8 mouse cellular contexts compared by ENCODE assay signal in genomic region chr9:108290773-108291172, GRCm38 (mm10). TPM values are rescaled to one million over a fixed set of nuclear protein-coding genes. Genes with fewer than 3 reads are reported as not detected.
A peak's percentile ranks its signal among the peaks of the same experiment; 100 is the strongest.
DNase-seq lines count a peak whose midpoint lies in the region; ATAC-seq and TF ChIP-seq lines count a peak whose summit lies in the region.

No protein-coding gene starts in this region.

- peaks cover 4% of the 10 kb centered on the region for H3K4me1 ChIP-seq in embryonic facial prominence, embryonic 12.5 days
- H3K4me1 ChIP-seq in intestine, embryonic 14.5 days (replicated peaks; ENCODE audit: control insufficient read depth, insufficient read depth, low read length): peaks cover 4% of the 10 kb centered on the region
- H3K4me1 ChIP-seq in midbrain, postnatal 0 days (ENCODE audit: insufficient read depth, low read length): peaks cover 3% of the 10 kb centered on the region; the same call in 1 of the 2 replicates

- ATAC-seq in embryonic facial prominence, embryonic 12.5 days (ENCODE audit: insufficient number of reproducible peaks, insufficient read depth, low FRiP score, low TSS enrichment): no peak
- no peak for ATAC-seq in intestine, embryonic 14.5 days (replicated peaks; ENCODE audit: low FRiP score, low TSS enrichment, low read depth)
- ATAC-seq in midbrain, postnatal 0 days (ENCODE audit: low FRiP score): 0 out of 2 replicates have a peak, but pooled peaks have one; percentile 8

- H3K9me3 ChIP-seq in embryonic facial prominence, embryonic 12.5 days: no peaks in the 10 kb centered on the region
- no peaks in the 10 kb centered on the region for H3K9me3 ChIP-seq in intestine, embryonic 14.5 days (ENCODE audit: control insufficient read depth, low read length)
- H3K9me3 ChIP-seq in midbrain, postnatal 0 days (ENCODE audit: low read length): no peaks in the 10 kb centered on the region

- no peak for TF ChIP-seq CTCF in layer of hippocampus, adult 2 months (conservative IDR thresholded peaks at IDR 0.05)
- no peak for TF ChIP-seq CTCF in midbrain, postnatal 0 days (IDR thresholded peaks at IDR 0.05)

- no peak for DNase-seq in layer of hippocampus, adult 2 months (ENCODE audit: low spot score in 2 of 2)
- no peak for DNase-seq in layer of hippocampus, adult 18-20 months (ENCODE audit: low spot score in 2 of 2)
- no peak for DNase-seq in intestine, embryonic 14.5 days (ENCODE audit: low spot score)
- no peak for DNase-seq in midbrain, postnatal 0 days (ENCODE audit: low spot score)
- DNase-seq in layer of hippocampus, postnatal 14 days (ENCODE audit: low spot score in 2 of 2): no peak
- no peak for DNase-seq in right cerebral cortex, postnatal 14 days
- DNase-seq in gastrocnemius, adult 8-10 months (ENCODE audit: low spot score in 2 of 2): no peak

- H3K9ac ChIP-seq in embryonic facial prominence, embryonic 12.5 days: peak overlapping the region; percentile 56; the same call in 1 of the 2 replicates
- H3K9ac ChIP-seq in intestine, embryonic 14.5 days (ENCODE audit: low read length): peak overlapping the region; percentile 50
- peak overlapping the region; percentile 71 for H3K9ac ChIP-seq in midbrain, postnatal 0 days (replicated peaks; ENCODE audit: low read length, poor library complexity, severe bottlenecking)

- H3K36me3 ChIP-seq in embryonic facial prominence, embryonic 12.5 days: peaks cover 24% of the 10 kb centered on the region
- H3K36me3 ChIP-seq in intestine, embryonic 14.5 days (ENCODE audit: control insufficient read depth, insufficient read depth, low read length): peaks cover 11% of the 10 kb centered on the region
- peaks cover 20% of the 10 kb centered on the region for H3K36me3 ChIP-seq in midbrain, postnatal 0 days (ENCODE audit: insufficient read depth, low read length)

- H3K4me3 ChIP-seq in layer of hippocampus, adult 2 months: peak overlapping the region; percentile 76
- peak overlapping the region; percentile 50 for H3K4me3 ChIP-seq in embryonic facial prominence, embryonic 12.5 days
- peak overlapping the region; percentile 70 for H3K4me3 ChIP-seq in intestine, embryonic 14.5 days (ENCODE audit: low read depth, low read length)
- H3K4me3 ChIP-seq in midbrain, postnatal 0 days (ENCODE audit: low read depth, low read length): peak overlapping the region; percentile 54

- WGBS in embryonic facial prominence, embryonic 12.5 days: 51% methylated on average over 6 of the region's 6 CpGs
- 45% methylated on average over 6 of the region's 6 CpGs for WGBS in intestine, embryonic 14.5 days
- WGBS in midbrain, postnatal 0 days: 38% methylated on average over 6 of the region's 6 CpGs

- H3K27ac ChIP-seq in layer of hippocampus, adult 2 months: peak overlapping the region; percentile 91
- H3K27ac ChIP-seq in embryonic facial prominence, embryonic 12.5 days: no peak overlapping the region
- H3K27ac ChIP-seq in intestine, embryonic 14.5 days (ENCODE audit: low read depth): 0 out of 2 replicates have a peak overlapping the region, but pooled peaks have one; percentile 27
- H3K27ac ChIP-seq in midbrain, postnatal 0 days (ENCODE audit: low read depth, low read length): peak overlapping the region; percentile 92

- no peaks in the 10 kb centered on the region for H3K27me3 ChIP-seq in embryonic facial prominence, embryonic 12.5 days
- no peaks in the 10 kb centered on the region for H3K27me3 ChIP-seq in intestine, embryonic 14.5 days (replicated peaks; ENCODE audit: control insufficient read depth, insufficient read depth, low read length)
- H3K27me3 ChIP-seq in midbrain, postnatal 0 days (ENCODE audit: insufficient read depth, low read length): no peaks in the 10 kb centered on the region

- peak overlapping the region; percentile 54 for H3K4me2 ChIP-seq in embryonic facial prominence, embryonic 12.5 days (replicated peaks)
- peak overlapping the region; percentile 61 for H3K4me2 ChIP-seq in intestine, embryonic 14.5 days (ENCODE audit: low read length)
- H3K4me2 ChIP-seq in midbrain, postnatal 0 days (ENCODE audit: low read depth, low read length, poor library complexity, severe bottlenecking): peak overlapping the region; percentile 62

RNA-seq across cellular contexts. Expression of gene Nicn1, which starts 0.5 kb away (rescaled TPM):
- 100 to 1,000 TPM; 109 to 114 TPM for total RNA-seq in layer of hippocampus, adult 2 months (2021)
- 100 to 1,000 TPM; 114 to 116 TPM for total RNA-seq in layer of hippocampus, adult 18-20 months (2021)
- 53.0 and 54.9 TPM in 2 replicates for polyA plus RNA-seq in embryonic facial prominence, embryonic 12.5 days (2016; fragmentation: Nextera tagmentation; extraction: Ambion mirVana)
- 38.9 and 41.2 TPM in 2 replicates for polyA plus RNA-seq in intestine, embryonic 14.5 days (2014; fragmentation: Nextera tagmentation; extraction: Ambion mirVana)
- 80.7 and 107 TPM in 2 replicates for total RNA-seq in midbrain, postnatal 0 days (2014; rRNA removed)
- 122 and 142 TPM in 2 replicates for polyA plus RNA-seq in midbrain, postnatal 0 days (2015; fragmentation: Nextera tagmentation; extraction: Ambion mirVana)
- total RNA-seq in layer of hippocampus, postnatal 14 days (2021): 10 to 100 TPM; 85.7 to 86.1 TPM
- 10 to 100 TPM in 3 of 4 experiments, 1 to 10 TPM in 1; 8.0 to 13.5 (median 12.4) TPM for total RNA-seq in gastrocnemius, adult 8-10 months (2022)

RNA-seq across cellular contexts. Expression of gene Amt, which starts 5.9 kb away (rescaled TPM):
- 10 to 100 TPM; 32.9 to 34.4 TPM for total RNA-seq in layer of hippocampus, adult 2 months (2021)
- 10 to 100 TPM; 30.2 to 33.0 TPM for total RNA-seq in layer of hippocampus, adult 18-20 months (2021)
- 17.4 and 17.5 TPM in 2 replicates for polyA plus RNA-seq in embryonic facial prominence, embryonic 12.5 days (2016; fragmentation: Nextera tagmentation; extraction: Ambion mirVana)
- 23.0 and 24.2 TPM in 2 replicates for polyA plus RNA-seq in intestine, embryonic 14.5 days (2014; fragmentation: Nextera tagmentation; extraction: Ambion mirVana)
- total RNA-seq in midbrain, postnatal 0 days (2014; rRNA removed): 27.7 and 30.2 TPM in 2 replicates
- polyA plus RNA-seq in midbrain, postnatal 0 days (2015; fragmentation: Nextera tagmentation; extraction: Ambion mirVana): 28.1 and 30.9 TPM in 2 replicates
- 10 to 100 TPM; 27.1 to 27.9 TPM for total RNA-seq in layer of hippocampus, postnatal 14 days (2021)
- 1 to 10 TPM in 1 of 4 experiments, under 1 TPM in 3; 0.32 to 1.3 (median 0.54) TPM for total RNA-seq in gastrocnemius, adult 8-10 months (2022)

RNA-seq across cellular contexts. Expression of gene Rhoa, which starts 15.2 kb away (rescaled TPM):
- total RNA-seq in layer of hippocampus, adult 2 months (2021): 100 to 1,000 TPM; 155 to 163 TPM
- total RNA-seq in layer of hippocampus, adult 18-20 months (2021): 100 to 1,000 TPM; 163 to 172 TPM
- polyA plus RNA-seq in embryonic facial prominence, embryonic 12.5 days (2016; fragmentation: Nextera tagmentation; extraction: Ambion mirVana): 380 and 391 TPM in 2 replicates
- 281 and 309 TPM in 2 replicates for polyA plus RNA-seq in intestine, embryonic 14.5 days (2014; fragmentation: Nextera tagmentation; extraction: Ambion mirVana)
- 120 and 124 TPM in 2 replicates for total RNA-seq in midbrain, postnatal 0 days (2014; rRNA removed)
- polyA plus RNA-seq in midbrain, postnatal 0 days (2015; fragmentation: Nextera tagmentation; extraction: Ambion mirVana): 242 and 252 TPM in 2 replicates
- 100 to 1,000 TPM; 189 to 198 TPM for total RNA-seq in layer of hippocampus, postnatal 14 days (2021)
- total RNA-seq in gastrocnemius, adult 8-10 months (2022): 100 to 1,000 TPM in 2 of 4 experiments, 10 to 100 TPM in 2; 87.6 to 104 (median 99.6) TPM

RNA-seq across cellular contexts. Expression of gene Tcta, which starts 15.2 kb away (rescaled TPM):
- total RNA-seq in layer of hippocampus, adult 2 months (2021): 10 to 100 TPM; 35.4 to 36.0 TPM
- 10 to 100 TPM; 29.9 to 31.3 TPM for total RNA-seq in layer of hippocampus, adult 18-20 months (2021)
- 28.1 and 28.7 TPM in 2 replicates for polyA plus RNA-seq in embryonic facial prominence, embryonic 12.5 days (2016; fragmentation: Nextera tagmentation; extraction: Ambion mirVana)
- polyA plus RNA-seq in intestine, embryonic 14.5 days (2014; fragmentation: Nextera tagmentation; extraction: Ambion mirVana): 27.5 and 30.4 TPM in 2 replicates
- total RNA-seq in midbrain, postnatal 0 days (2014; rRNA removed): 59.8 and 61.2 TPM in 2 replicates
- polyA plus RNA-seq in midbrain, postnatal 0 days (2015; fragmentation: Nextera tagmentation; extraction: Ambion mirVana): 76.3 and 79.8 TPM in 2 replicates
- total RNA-seq in layer of hippocampus, postnatal 14 days (2021): 10 to 100 TPM; 45.3 to 46.8 TPM
- total RNA-seq in gastrocnemius, adult 8-10 months (2022): 10 to 100 TPM; 30.8 to 37.3 (median 34.3) TPM

RNA-seq across cellular contexts. Expression of gene Dag1, which starts 27.0 kb away (rescaled TPM):
- 10 to 100 TPM; 74.4 to 76.5 TPM for total RNA-seq in layer of hippocampus, adult 2 months (2021)
- 10 to 100 TPM; 73.4 to 75.4 TPM for total RNA-seq in layer of hippocampus, adult 18-20 months (2021)
- 52.4 and 53.7 TPM in 2 replicates for polyA plus RNA-seq in embryonic facial prominence, embryonic 12.5 days (2016; fragmentation: Nextera tagmentation; extraction: Ambion mirVana)
- 71.7 and 75.6 TPM in 2 replicates for polyA plus RNA-seq in intestine, embryonic 14.5 days (2014; fragmentation: Nextera tagmentation; extraction: Ambion mirVana)
- total RNA-seq in midbrain, postnatal 0 days (2014; rRNA removed): 126 and 141 TPM in 2 replicates
- 78.7 and 79.7 TPM in 2 replicates for polyA plus RNA-seq in midbrain, postnatal 0 days (2015; fragmentation: Nextera tagmentation; extraction: Ambion mirVana)
- 100 to 1,000 TPM; 119 to 120 TPM for total RNA-seq in layer of hippocampus, postnatal 14 days (2021)
- total RNA-seq in gastrocnemius, adult 8-10 months (2022): 100 to 1,000 TPM; 159 to 203 (median 172) TPM

Comparison
In these comparisons a context has a peak if more than half of its experiments do, and no peak if none do; other contexts are left out.
1. RNA of gene Amt, which starts 5.9 kb away (total RNA-seq): 32.9 to 34.4 TPM in layer of hippocampus, adult 2 months, 30.2 to 33.0 TPM in layer of hippocampus, adult 18-20 months, 27.7 to 30.2 TPM in midbrain, postnatal 0 days and 27.1 to 27.9 TPM in layer of hippocampus, postnatal 14 days; 0.32 to 1.3 TPM in gastrocnemius, adult 8-10 months; every median in the first group is over 10 times any median in the second.
2. Peak in every context shown above with its lines, with median percentiles within 50 percentile points of each other: H3K4me3 ChIP-seq, H3K4me2 ChIP-seq and H3K9ac ChIP-seq.